Mouse (Mus musculus) kidney, adult 18-20 months (tissue): ENCODE results near the gene Ppm1l.
"Not testable (repeated sequence)": the region's sequence is repeated elsewhere in the genome, so short reads cannot be mapped to it uniquely, and the experiment has no call there.

Experiments
- DNase-seq: peaks from one replicate; pipeline ENCODE4 v3.0.0; 2021

The Ppm1l gene

DNA sequence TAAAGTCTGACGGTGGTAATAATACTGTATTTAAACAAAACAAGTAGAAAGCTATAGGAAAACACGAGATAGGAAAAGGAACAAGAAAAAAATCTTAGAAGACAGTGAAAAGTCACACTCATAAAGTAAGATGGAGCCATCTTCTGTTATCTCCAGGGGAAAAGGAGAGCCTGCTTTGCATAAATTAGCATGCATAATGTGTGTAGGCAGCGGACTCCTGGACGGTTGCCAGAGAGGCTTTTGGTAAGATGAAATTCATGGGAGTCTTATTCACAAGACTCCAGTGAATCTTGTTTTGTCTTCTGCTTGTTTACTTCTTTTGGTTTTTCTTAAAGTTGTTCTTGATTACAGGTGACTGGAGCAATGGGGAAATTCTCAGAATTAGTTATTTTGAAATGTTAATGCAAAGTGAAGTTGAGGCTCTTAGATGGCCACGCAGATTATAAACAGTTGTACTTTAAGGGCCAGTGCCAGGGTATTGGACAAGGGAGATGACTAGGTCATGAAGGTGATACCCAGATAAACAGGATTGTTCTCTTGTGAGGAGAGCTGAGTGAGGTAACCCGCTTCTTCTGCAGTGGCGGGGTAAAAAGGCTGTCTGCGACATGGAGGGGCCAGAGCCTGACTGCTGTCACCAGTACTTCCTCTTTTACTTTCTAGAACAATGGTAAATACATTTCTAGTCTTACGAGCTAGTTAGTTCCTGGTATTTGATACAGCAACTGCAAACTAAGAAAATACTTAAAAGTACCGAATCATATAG is 57.1 kb downstream of the Ppm1l start:
- DNase-seq, result no peak

DNA sequence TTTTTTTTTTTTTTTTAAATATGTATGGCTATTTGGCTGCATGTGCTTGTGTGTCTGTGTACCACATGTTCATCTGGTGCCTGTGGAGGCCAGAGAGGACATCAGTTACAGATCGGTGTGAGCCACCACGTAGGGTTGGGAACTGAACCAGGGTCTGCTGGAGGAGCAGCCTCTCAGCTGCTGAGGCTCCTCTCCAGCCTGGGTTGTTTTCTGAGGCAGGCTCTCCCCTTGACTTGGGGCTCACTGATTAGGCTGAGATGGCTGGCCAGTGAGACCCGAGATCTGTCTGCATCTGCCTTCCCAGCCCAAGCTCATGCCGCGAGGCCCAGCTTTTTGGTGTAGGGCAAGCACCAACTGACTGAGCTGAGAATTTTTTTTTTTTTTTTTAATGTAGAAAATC is 57.9 kb downstream of the Ppm1l start:
- DNase-seq, result no peak

DNA sequence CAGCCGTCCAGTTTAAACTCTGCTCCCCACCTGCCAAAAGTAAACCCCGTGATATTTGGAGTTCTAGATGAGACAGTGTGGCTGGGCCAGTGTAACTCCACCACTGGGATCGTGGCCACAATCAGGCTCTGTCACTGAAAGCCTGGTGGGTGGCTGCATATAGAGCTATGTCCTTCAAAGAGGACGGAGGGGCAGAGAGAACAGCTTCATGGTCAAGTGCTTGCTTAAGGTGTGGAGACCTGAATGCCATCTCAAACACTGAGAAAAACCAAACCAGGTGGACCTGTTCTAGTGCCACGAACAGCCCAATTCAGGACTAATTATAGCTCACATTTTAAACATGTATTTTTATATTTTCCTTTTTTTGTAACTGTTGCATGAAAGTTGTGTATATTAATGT is 58.3 kb downstream of the Ppm1l start:
- DNase-seq, result no peak

DNA sequence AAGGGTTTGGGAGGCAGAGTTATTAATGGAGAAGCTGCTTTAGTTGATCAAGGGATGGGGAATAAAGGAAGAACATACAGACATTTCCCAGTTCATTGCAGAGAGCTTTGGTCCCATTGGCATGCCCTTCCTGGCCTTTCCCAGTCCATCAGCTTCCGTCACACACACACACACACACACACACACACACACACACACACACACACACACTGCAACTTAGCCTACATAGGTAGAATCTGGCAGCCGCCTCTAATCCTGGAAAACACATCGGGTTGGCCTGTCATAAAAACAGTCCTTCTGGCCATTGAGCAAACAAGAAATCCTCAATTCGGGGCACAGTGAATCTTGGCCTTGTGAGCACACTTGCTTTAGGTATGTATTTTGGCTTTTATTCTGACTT is 64.6 kb downstream of the Ppm1l start:
- no peak for DNase-seq

DNA sequence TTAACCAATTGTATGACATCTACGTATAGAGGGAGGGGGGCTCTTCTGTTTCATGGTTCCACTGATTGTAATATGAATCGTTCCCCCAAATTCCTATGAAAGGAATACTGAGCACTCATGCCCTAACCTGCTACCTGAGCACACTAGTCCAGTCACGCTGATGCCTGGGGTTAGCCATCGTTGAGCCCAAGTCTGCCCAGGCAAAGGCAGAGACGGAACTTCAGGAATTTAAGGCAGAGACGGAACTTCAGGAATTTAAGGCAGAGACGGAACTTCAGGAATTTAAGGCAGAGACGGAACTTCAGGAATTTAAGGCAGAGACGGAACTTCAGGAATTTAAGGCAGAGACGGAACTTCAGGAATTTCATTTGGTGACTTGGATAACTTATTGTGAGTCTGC is 75.2 kb downstream of the Ppm1l start:
- DNase-seq, result not testable (repeated sequence)

DNA sequence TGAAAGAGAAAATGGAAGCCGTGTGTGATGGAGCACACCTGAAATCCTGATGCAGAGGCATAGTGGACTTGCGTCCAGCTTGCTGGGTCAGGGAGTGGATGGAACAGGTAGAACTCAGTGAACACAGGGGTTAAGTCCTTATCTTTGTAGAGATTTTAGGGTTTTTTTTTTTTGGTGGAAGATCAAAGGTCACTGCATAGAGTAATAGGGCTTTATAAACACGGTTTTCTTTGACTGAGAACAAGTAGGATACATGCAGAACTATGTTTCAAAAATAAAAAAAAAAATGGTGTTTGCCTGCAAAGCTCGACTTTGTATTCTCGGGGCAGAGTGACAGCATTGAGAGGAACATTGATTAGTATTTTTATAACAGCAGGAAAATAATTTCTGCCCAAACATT is 75.6 kb downstream of the Ppm1l start:
- no peak for DNase-seq

DNA sequence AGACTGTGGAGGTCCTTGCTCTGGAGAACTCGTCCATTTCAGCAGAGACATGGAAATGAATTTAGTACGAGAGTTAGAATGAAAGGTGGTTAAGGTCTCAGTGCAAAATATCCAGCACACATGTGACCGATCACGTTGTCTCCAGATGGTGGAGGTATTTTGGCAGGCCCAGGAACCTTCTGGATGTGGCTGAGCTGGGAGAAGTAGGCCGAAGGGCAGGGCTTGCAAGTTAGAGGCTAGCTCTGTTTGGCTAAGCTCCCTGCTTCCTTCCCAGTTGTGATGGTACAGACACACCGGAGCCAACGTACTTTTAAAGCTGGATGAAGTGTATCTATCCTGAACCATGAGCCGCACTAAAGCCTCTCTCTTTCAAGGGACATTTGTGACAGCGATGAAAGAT is 76.4 kb downstream of the Ppm1l start:
- DNase-seq, result no peak

DNA sequence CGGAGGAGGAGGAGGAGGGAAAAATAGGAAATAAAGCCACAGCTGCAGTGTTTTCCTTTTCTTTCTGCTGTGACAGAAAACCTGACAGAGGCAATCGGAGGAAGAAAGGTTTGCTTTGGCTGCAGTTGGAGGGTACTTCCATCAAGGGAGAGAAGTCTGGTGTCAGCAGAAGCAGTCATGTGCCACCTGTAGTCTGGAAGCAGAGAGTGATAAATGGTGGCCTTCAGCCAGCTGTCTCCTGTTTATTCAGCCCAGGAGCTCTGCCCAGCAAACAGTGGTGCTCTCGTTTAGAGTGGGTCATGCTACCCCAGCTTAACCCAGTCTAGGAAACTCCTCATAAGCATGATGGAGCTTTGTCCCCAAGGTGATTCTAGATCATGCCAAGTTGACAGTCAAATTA is 77.3 kb downstream of the Ppm1l start:
- no peak for DNase-seq

DNA sequence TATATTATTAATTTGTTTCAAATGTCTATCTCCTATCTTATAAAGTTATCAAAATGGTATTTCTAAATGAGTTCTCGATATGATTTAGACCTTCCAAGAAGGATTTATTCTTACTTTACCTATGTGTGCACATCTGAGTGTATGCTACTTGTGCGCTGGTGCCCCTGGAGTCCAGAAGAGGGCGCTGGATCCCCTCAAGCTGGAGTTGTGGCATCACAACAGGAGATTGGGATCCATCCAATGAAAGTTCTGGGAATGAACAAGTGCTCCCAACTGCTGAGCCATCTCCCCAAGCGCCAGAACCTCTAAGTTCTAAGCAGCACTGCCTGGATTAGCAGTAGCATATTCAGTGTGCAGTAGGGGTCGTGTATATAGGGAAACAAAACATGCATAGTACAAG is 78.4 kb downstream of the Ppm1l start:
- DNase-seq, result no peak

DNA sequence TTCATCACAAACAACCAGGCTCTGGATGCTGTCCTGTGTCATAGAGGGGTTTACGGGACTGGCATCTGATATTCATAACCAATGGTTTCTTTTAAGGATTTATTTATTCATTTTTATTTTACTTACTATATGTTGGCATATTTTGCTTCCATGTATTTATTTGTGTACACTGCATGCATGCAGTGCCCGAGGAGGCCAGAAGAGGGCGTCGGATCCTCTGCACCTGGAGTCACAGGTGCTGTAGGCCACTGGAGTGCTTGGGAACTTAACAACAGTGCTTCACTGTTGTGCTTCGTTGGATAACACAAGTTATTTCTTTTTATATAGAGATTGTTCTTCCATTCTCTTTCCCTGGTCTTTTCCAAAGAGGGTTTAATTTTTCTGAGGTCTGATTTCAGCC is 81.1 kb downstream of the Ppm1l start:
- DNase-seq, result no peak

DNA sequence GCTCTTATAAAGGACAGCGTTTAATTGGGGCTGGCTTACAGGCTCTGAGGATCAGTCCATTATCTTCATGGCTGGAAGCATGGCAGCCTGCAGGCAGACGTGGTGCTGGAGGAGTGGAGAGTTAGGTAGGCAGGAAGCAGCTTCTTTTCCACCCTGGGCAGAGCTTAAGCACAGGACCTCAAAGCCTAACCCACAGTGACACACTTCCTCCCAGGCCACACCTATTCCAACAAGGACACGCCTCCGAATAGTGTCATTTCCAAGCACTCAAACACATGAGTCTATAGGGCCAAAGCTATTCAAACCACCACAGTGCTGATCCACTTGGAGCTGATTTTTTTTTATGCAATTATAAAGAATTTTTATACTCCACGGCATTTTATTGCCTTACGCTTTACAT is 82.7 kb downstream of the Ppm1l start:
- DNase-seq, result no peak

DNA sequence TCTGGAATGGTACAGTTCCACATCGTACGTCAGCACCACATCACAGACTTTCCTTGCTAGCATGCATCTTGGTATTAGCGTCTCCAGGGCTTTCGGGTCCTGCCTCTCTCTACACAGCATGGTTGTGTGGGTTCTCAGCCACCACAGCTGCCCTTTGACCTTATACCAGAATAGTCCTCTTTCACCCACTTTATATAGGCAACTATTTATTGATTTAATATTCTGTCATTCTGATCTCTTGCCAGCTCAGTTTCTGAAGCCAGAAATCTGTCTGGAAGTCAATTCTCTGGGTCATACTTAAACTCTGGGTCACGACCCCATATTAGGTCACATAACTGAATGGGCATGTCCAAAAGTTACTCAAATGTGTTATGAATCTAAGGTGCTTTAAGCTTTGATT is 86.5 kb downstream of the Ppm1l start:
- DNase-seq, result no peak

DNA sequence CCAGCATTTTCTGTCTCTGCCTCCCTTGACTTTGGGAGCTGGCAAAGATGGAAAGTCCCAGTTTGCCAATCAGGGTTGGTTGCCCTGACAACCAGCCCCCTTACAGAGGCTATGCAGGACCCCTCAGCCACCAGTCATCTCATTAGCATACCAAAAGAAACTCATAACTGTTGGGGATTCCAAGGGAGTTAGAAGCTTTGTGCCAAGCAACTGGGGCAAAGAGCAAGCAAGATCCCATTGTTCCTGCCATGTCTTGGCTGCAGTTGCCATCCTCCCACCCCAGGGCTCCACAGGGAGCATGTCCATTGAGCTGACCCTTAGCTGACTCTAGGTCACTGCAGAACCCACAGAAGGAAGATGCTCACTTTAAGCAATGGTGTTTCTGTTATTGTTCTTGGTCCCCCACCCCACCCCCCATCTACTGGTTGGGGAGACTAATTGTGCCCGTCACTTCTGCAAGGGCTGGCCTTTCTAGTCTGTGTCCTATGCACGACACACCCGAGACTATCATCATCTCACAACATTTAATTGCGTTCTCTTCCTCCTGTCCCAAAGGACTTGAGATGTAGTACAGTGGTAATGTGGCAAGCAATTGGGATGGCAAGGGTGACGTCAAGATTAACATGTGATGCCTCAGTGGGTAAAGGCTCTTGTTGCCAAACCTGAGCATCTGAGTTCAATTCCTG is 89.7 kb downstream of the Ppm1l start:
- no peak for DNase-seq

DNA sequence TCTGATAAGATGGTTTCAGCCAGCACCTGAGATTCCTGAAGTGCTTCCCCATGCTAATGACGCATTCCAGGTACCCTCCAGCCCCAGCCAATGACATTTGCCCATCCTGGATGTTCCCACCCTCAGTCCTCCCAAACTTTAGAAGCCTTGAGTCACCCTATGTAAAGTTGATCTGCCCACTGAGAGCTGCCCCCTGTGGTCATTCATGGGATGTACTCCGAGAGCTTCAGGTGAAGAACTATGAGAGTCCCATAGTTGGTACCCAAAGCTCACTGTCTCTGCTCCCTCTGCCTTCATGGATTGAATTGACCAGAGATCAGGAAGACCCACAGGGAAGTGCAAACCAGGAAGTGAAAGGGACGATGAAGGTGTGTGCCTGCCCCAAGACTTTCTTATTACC is 91.4 kb downstream of the Ppm1l start:
- DNase-seq, result no peak

DNA sequence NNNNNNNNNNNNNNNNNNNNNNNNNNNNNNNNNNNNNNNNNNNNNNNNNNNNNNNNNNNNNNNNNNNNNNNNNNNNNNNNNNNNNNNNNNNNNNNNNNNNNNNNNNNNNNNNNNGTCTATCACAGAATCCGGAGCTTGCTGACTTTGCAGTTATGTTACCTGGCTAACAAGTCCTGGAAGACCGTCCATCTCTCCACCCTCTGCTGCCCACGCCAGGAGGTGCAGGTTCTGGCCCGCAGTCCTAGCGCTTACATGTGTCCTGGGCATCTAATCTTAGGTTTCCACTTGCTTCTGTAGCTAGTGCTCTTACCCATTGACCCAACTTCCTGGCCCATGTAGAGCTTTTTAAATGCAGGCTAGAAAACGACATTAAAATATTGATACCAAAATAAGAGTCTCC is 99.5 kb downstream of the Ppm1l start:
- DNase-seq, result no peak

DNA sequence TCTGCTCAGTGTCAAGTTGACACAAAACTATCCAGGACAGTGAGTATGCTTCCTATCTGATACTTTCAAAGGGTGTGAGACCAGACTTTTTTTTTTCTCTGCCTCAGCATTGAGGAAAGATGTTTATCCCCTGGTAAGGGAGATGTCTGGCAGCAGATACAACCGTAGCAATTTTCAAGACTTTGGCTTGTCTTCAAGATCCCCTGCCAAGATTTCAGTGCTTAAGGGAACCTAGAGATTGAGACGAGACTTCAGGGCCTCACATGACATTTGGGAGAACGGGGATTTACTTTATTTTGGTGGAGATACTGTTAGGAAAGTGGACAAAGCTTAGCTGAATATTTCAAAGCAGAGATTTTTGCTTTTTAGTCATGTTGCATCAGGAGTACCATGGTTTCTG is 106.1 kb downstream of the Ppm1l start:
- DNase-seq, result no peak

DNA sequence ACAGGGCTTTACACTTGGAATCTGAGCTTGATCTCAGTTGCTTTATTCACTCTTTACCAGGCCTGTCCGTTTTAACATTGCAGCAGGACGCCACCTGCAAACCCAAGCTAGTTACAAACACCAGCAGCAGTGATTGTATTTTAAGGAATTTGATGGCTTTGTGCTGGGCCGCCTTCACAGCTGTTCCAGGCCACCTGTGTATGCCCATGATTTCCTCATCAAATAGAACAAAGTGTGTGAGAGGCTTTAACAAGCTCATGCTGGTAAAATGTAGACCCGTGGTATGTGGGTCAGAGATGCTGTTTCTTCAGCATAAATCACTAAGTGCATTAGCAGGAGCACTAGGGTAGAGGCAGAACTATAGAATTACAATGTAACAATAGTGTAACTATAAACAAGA is 106.7 kb downstream of the Ppm1l start:
- DNase-seq, result no peak

DNA sequence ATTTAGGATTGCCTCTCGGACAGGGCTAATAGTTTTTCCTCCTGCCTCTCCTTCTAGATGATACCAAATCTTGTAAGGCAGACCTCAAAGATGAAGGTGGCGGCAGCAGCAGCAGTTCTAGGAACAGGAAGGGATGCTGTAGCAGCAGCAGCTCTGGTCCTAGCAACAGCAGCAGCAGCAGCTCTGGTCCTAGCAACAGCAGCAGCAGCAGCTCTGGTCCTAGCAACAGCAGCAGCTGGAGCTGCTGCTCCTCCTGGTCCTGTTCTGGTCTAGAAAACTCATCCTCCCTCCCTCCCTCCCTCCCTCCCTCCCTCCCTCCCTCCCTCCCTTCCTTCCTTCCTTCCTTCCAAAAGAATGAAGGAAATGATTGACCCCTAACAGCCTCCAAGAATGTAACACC is 108.1 kb downstream of the Ppm1l start:
- DNase-seq, result not testable (repeated sequence)

DNA sequence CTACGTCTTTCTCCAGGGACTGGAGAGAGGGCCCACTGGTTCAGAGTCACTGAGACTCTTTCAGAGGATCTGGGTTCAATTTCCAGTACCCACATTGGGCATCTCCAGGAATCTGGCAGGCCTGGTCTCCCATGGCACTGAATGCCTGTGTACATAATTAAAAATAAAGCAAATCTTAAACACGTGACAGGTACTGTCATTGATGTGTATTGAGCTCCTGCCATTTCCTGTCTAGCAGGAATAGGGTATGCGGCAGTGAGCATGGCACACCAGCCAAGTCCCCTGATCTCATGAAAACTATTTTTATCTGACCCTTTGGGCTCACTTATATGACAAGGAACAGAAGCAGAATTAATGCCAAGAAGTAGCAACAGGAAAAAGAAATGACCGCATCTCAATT is 110.6 kb downstream of the Ppm1l start:
- DNase-seq, result no peak

DNA sequence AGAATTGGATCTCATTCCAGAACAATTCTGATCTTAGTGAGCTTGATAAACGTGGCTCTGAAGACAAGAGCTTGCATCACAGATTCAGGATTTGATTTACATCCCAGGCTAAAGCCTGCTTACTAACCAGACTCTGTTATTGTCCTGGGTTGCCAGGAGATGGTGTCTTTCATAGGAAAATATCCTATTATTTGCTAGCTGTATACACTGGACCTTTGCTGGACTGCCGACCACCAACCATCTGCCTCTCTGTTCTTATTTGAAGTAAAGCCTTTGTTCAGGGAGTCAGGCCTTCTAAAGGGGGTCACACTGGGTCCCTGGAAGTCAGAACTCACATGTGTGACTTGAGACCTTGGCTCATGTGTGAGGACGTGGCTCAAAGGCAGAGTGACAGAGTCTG is 111.6 kb downstream of the Ppm1l start:
- no peak for DNase-seq

DNA sequence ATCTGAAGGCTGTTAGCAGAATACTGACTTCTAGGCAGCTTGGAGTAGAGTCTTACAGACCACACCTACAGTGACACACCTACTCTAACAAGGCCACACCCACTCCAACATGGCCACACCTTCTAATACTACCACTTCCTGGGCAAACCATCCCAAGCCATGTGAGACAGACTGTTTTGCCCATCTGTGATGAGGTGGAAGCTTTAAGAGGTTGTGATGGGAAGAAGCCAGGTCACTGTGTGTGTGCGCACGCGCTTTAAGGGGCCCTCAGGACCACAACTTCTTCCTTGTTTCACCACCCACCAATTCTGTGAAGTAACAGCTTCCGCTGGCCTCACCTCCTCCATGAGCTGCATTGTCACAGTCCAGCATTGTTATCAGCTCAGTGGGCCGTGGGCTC is 112.7 kb downstream of the Ppm1l start:
- DNase-seq, result no peak

DNA sequence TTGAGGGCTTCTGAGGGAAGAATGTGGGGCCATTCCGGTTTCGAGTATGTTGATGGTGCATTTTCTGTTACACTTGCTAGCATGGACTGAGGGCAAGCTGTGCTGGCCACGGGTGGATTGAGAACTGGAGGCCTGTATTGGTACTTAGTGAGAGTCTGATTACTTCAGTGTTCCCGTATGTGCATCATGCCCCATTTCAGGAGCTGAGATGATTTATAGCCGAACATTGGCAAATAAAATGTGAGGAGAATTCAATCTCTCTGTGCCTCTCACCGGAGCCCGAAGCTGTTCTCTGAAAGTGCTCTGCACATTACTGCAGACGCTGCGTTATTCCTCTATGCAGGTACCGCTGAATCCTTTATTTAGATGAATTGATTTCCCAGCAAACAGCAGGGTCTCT is 116.9 kb downstream of the Ppm1l start:
- DNase-seq, result no peak

DNA sequence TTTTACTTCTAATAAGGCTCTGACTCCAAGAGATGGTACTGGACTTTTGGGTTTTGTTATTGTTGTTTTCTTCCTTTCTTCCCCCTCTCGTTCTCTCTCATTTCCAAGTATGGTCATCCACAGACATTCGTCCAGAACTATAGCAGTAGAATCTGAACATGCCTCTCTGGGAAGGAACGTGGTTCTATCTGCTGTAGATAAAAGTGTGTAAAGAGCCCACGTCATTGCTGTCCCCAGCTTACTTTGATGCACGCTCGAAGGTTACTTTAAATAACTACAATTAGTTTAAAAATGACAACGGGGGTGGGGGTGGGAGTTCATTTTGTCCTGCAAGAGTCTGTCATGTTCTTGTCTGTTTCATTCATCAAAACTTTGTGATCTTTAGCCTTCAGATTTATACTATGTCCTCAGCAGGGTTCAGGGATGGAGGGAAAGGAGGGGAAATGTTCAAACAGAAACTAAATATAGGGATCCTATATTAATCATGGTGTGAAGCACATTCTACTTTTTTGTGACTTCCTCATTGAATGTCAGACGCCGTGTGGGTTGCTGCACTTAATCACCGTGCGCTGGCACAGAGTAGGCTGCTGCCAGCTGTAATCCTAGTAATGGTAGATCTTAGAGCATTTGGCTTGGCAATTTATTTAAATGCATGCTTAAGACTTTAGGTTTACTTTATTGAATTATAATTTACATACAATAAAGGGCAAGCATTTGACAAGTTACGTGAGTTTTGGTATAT is 122.3 kb downstream of the Ppm1l start:
- DNase-seq, result no peak

DNA sequence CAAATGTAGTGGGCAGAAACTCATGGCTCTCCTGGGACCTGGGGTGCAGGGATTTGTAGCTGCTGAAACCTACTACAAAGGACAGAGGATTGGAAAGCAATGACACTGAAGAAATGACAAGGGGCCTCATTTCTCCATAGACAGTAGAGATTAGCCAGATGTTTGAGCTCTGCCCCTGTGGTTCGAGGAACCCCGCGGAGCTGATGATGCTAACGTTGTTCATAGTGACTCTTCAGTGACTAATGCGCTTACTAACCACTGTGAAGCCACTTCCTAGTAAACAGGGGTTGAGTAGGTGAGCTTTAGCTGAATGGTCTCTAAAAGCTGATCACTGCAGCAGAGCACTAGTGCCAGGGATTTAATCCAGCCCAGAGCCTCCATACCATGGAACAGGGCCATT is 124.1 kb downstream of the Ppm1l start:
- DNase-seq, result no peak
